Mouse (Mus musculus): Measurements from ENCODE around the gene Muc15. TPM values are rescaled to one million over a fixed set of nuclear protein-coding genes. Genes with fewer than 3 reads are reported as not detected.

The Muc15 gene
- total and polyA plus RNA-seq, 3 experiments, result not detected

Other genes with a start within 250 kb of the Muc15 start
- not detected in 2 replicates for gene Slc5a12, start 124.0 kb upstream of the Muc15 start, total RNA-seq (2012; rRNA removed)
- gene Slc5a12, start 124.0 kb upstream of the Muc15 start, total RNA-seq (2014; rRNA removed), result not detected in 2 replicates
- not detected in 2 replicates for gene Slc5a12, start 124.0 kb upstream of the Muc15 start, polyA plus RNA-seq (2012; ENCODE audit: insufficient read length, low read depth)
- not detected in 2 replicates for gene Ano3, start 229.6 kb downstream of the Muc15 start, total RNA-seq (2012; rRNA removed)
- not detected in 2 replicates for gene Ano3, start 229.6 kb downstream of the Muc15 start, total RNA-seq (2014; rRNA removed)
- not detected in 2 replicates for gene Ano3, start 229.6 kb downstream of the Muc15 start, polyA plus RNA-seq (2012; ENCODE audit: insufficient read length, low read depth)

All from CH12.LX (cell line).